Mouse (Mus musculus): ENCODE data around the gene March11. TPM values are rescaled to one million over a fixed set of nuclear protein-coding genes. Genes with fewer than 3 reads are reported as not detected.

Gene March11
- polyA plus RNA-seq, 1 experiment = 9.9 TPM

- DNase-seq (ENCODE audit: extremely low spot score in 1 of 2, low spot score in 1 of 2) = no peak
Observed at GRCm38 (mm10) chr15:26366511-26366910, 57.7 kb downstream of the March11 start.

DNA sequence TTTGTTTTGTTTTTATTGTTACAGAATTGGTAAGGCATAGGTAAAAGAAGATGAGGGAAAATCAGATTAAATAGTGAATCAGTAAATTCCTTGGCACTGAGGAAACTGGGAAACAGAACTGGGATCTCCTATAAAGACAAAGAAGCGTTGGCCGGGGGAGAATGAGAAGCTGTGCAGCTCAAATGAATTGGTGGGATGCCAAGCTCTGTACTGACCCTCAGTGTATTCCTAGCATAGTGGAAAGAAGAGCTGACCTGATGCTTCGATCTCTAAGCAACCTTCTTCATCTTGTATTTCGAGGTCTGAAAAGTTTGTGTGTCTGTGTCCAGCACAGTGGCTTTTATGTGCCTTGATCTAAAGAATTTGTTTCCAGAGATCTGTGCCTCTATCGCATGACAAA is 64.9 kb downstream of the March11 start:
- DNase-seq (ENCODE audit: extremely low spot score in 1 of 2, low spot score in 1 of 2) = no peak

GRCm38 (mm10) chr15:26374232-26374631 is 65.4 kb downstream of the March11 start:
- no peak for DNase-seq (ENCODE audit: extremely low spot score in 1 of 2, low spot score in 1 of 2)

- no peak for DNase-seq (ENCODE audit: extremely low spot score in 1 of 2, low spot score in 1 of 2)
Observed at GRCm38 (mm10) chr15:26374946-26375345, 66.1 kb downstream of the March11 start.

GRCm38 (mm10) chr15:26377355-26377754 is 68.5 kb downstream of the March11 start:
- no peak for DNase-seq (ENCODE audit: extremely low spot score in 1 of 2, low spot score in 1 of 2)

- DNase-seq (ENCODE audit: extremely low spot score in 1 of 2, low spot score in 1 of 2) = no peak
Observed at GRCm38 (mm10) chr15:26378879-26379278, 70.0 kb downstream of the March11 start.

GRCm38 (mm10) chr15:26379831-26380230 is 71.0 kb downstream of the March11 start:
- no peak for DNase-seq (ENCODE audit: extremely low spot score in 1 of 2, low spot score in 1 of 2)

DNA sequence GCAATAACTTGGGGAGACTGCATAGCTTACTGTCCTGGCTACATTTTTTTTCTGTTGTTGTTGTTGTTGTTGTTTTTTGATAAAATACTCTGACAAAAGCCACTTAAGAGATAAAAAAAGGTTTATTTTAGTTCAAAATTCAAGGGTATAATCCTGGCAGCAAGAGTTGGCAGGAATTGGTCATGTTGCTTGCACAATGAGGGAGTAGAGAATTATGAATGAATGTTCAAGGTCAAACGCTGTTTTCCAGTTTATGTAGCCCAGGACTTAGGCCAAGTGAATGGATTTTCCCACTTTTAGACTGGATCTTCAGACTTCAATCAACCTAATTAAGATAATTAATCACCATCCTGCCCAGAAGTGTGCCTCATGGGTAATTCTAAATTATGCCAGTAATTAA is 72.0 kb downstream of the March11 start:
- no peak for DNase-seq (ENCODE audit: extremely low spot score in 1 of 2, low spot score in 1 of 2)

- DNase-seq (ENCODE audit: extremely low spot score in 1 of 2, low spot score in 1 of 2) = no peak
Observed at GRCm38 (mm10) chr15:26390001-26390400, 81.2 kb downstream of the March11 start.

- peak in 1 of 2 experiments; percentile 46 for DNase-seq (ENCODE audit: extremely low spot score in 1 of 2, low spot score in 1 of 2)
Observed at GRCm38 (mm10) chr15:26396556-26396955, 87.7 kb downstream of the March11 start.

DNA sequence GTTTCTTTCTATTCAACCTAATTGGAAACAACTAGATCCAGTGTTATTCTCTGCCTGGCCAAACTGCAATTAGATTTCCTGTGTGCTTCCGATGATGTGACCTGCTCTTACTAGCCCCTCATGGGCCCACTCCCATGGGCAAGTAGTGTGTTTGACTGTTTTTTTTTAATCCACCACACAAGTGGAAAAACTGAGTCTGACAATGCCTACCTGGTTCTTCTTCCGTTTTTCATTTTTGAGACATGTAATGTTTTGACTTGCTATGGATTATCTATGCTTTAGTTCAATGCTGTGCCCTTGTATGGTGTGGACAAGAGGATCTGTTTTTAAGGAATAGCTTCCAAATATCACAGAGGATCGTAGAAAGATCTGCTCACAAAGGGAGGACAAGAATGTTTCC is 116.4 kb downstream of the March11 start:
- DNase-seq (ENCODE audit: extremely low spot score in 1 of 2, low spot score in 1 of 2) = no peak

DNA sequence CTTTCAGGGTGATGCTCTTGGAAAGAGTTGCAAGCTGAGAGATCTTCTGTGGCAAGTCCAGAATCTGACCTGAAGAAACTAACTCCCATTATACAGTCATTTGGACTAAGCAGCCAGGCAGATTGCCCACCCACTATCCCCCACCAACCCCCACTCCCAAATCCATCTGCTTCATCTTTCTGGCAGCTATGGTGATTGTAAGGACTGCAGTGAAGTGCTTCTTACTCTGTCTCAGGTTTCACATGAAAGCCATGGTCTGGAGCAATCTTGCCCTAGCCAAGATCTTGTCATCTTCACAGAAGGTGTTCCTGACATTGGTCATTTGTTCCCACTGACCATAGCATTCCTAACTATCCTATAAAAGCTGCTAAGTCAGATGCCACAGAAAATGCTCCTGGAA is 117.4 kb downstream of the March11 start:
- DNase-seq (ENCODE audit: extremely low spot score in 1 of 2, low spot score in 1 of 2) = no peak

DNA sequence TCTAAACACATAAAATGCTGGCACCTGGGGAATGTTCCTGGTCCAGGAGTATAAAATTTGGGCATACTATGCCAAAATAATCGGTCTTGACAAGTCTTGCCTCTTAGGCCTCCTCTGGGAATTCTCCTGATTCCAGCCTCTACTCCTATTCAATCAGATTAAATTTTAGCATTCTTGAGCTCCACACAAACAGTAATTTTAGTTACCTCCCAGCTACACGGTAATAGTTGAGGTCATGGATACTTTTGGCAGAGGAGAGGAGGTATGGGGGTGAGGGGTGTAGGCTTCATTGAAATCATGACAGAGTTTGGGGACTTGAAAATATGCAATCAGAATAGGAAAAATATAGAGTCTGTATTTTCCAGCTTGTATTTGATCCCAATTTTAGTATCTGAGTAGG is 121.7 kb downstream of the March11 start:
- no peak for DNase-seq (ENCODE audit: extremely low spot score in 1 of 2, low spot score in 1 of 2)

GRCm38 (mm10) chr15:26432676-26433075 is 123.8 kb downstream of the March11 start:
- peak; percentile 5 to 53 for DNase-seq (ENCODE audit: extremely low spot score in 1 of 2, low spot score in 1 of 2)

- no peak for DNase-seq (ENCODE audit: extremely low spot score in 1 of 2, low spot score in 1 of 2)
Observed at GRCm38 (mm10) chr15:26435725-26436124, 126.9 kb downstream of the March11 start.

- DNase-seq (ENCODE audit: extremely low spot score in 1 of 2, low spot score in 1 of 2) = no peak
Observed at GRCm38 (mm10) chr15:26437113-26437512, 128.3 kb downstream of the March11 start.
